ENCODE assay signal across 8 mouse cellular contexts in the genomic region with DNA sequence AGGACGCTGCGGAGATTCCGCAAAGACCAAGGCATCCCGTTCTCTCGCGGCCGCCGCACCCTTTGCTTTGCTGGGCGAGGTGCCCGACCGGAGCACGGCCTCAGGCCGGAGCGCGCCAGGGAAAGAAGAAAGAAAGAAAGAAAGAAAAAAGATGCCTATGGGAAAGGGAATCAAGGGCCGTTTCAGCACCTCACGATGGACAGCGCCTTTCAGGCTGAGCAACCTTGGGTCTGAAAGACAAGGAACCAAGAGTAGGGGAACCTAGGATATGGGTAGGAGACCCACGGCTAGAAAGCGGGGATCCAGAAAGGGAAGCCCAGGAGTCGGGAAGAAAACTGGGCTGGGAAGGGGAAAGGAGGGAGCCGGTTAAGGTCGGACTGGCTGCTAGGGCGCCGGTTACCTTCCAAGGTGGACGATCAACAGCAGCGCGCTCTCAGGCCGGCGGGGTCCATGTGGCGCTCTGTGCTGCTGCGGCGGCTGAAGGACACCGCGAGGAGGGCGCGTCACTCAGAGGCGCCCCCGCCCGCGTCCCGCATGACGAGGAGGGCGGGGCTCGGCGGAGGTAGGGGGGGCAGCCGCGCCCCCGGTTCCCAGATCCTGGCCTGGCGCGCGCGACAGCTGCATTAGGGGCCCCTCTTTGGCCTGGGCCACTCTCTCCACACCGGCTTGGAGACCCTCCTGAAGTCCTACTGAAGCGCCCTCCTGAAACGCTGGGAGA. TPM values are rescaled to one million over a fixed set of nuclear protein-coding genes. Genes with fewer than 3 reads are reported as not detected.
DNase-seq lines count a peak whose midpoint lies in the region; ATAC-seq and TF ChIP-seq lines count a peak whose summit lies in the region.

Gene Cplx1, minus strand, starts transcription at position 536 of the 718 bp plus-strand sequence.

- H3K9me3 ChIP-seq in forebrain, embryonic 16.5 days (ENCODE audit: control insufficient read depth, low read length) = no peaks in the 10 kb centered on the region
- H3K9me3 ChIP-seq in hindbrain, postnatal 0 days (ENCODE audit: low read length) = no peaks in the 10 kb centered on the region
- no peaks in the 10 kb centered on the region for H3K9me3 ChIP-seq in midbrain, embryonic 10.5 days (replicated peaks)

- peaks cover 10% of the 10 kb centered on the region for H3K4me1 ChIP-seq in forebrain, embryonic 16.5 days (replicated peaks; ENCODE audit: control insufficient read depth, insufficient read depth, low read length)
- peaks cover 6% of the 10 kb centered on the region; the same call in 1 of the 2 replicates for H3K4me1 ChIP-seq in hindbrain, postnatal 0 days (ENCODE audit: insufficient read depth, low read length)
- H3K4me1 ChIP-seq in midbrain, embryonic 10.5 days = peaks cover 16% of the 10 kb centered on the region

- H3K27me3 ChIP-seq in forebrain, embryonic 16.5 days (replicated peaks; ENCODE audit: control insufficient read depth, insufficient read depth, low read length) = peaks cover 7% of the 10 kb centered on the region; the same call in 1 of the 2 replicates
- H3K27me3 ChIP-seq in hindbrain, postnatal 0 days (ENCODE audit: insufficient read depth, low read length) = no peaks in the 10 kb centered on the region
- H3K27me3 ChIP-seq in midbrain, embryonic 10.5 days (ENCODE audit: low read depth, poor library complexity, severe bottlenecking) = peaks cover 44% of the 10 kb centered on the region
- no peaks in the 10 kb centered on the region for H3K27me3 ChIP-seq in splenic B cell, adult 2 months (ENCODE audit: control insufficient read depth, insufficient read depth, low read length, poor library complexity, severe bottlenecking)

- no peak for TF ChIP-seq CTCF in hindbrain, postnatal 0 days (IDR thresholded peaks at IDR 0.05; ENCODE audit: low read depth)

- peak within 1 kb of the TSS; percentile 84 for H3K4me2 ChIP-seq in forebrain, embryonic 16.5 days (ENCODE audit: low read length)
- peak within 1 kb of the TSS; percentile 78 for H3K4me2 ChIP-seq in hindbrain, postnatal 0 days (ENCODE audit: low read depth, low read length)

- under 1% methylated on average over 56 of the region's 56 CpGs for WGBS in forebrain, embryonic 16.5 days
- under 1% methylated on average over 54 of the region's 56 CpGs for WGBS in hindbrain, postnatal 0 days
- WGBS in midbrain, embryonic 10.5 days = under 1% methylated on average over 52 of the region's 56 CpGs

- ATAC-seq in forebrain, embryonic 16.5 days = peak; percentile 93
- peak; percentile 93 for ATAC-seq in hindbrain, postnatal 0 days

- peak; percentile 78 for DNase-seq in heart, adult 11 months
- DNase-seq in heart, adult 9 months (ENCODE audit: low spot score in 2 of 2) = no peak
- DNase-seq in cerebellum, adult 11-12 months = peak; percentile 85
- peak; percentile 88 for DNase-seq in hindbrain, postnatal 0 days (ENCODE audit: low spot score)
- peak; percentile 56 to 72 for DNase-seq in left cerebral cortex, adult 8-10 months (ENCODE audit: low spot score in 2 of 2)
- peak; percentile 70 for DNase-seq in midbrain, embryonic 10.5 days (ENCODE audit: low spot score)
- DNase-seq in splenic B cell, adult 2 months (ENCODE audit: low read depth, low spot score) = peak; percentile 10

- H3K4me3 ChIP-seq in forebrain, embryonic 16.5 days (replicated peaks; ENCODE audit: low read length) = peak within 1 kb of the TSS; percentile 65
- peak within 1 kb of the TSS; percentile 48 for H3K4me3 ChIP-seq in hindbrain, postnatal 0 days (ENCODE audit: low read length)
- H3K4me3 ChIP-seq in midbrain, embryonic 10.5 days = peak within 1 kb of the TSS; percentile 60

- peak within 1 kb of the TSS; percentile 82 for H3K9ac ChIP-seq in forebrain, embryonic 16.5 days (replicated peaks; ENCODE audit: low read depth, low read length)
- H3K9ac ChIP-seq in hindbrain, postnatal 0 days (replicated peaks; ENCODE audit: low read length) = peak within 1 kb of the TSS; percentile 72

- H3K27ac ChIP-seq in forebrain, embryonic 16.5 days (ENCODE audit: low read length) = peak within 1 kb of the TSS; percentile 24; the same call in 1 of the 2 replicates
- peak within 1 kb of the TSS; percentile 90 for H3K27ac ChIP-seq in hindbrain, postnatal 0 days
- H3K27ac ChIP-seq in midbrain, embryonic 10.5 days (replicated peaks) = no peak within 1 kb of the TSS

- H3K36me3 ChIP-seq in forebrain, embryonic 16.5 days (ENCODE audit: control insufficient read depth, insufficient read depth) = no peaks in the 10 kb centered on the region
- H3K36me3 ChIP-seq in hindbrain, postnatal 0 days (ENCODE audit: insufficient read depth, low read length) = 0 out of 2 replicates have a peak, but pooled peaks cover 5% of the 10 kb centered on the region
- no peaks in the 10 kb centered on the region for H3K36me3 ChIP-seq in midbrain, embryonic 10.5 days
- H3K36me3 ChIP-seq in splenic B cell, adult 2 months (ENCODE audit: control insufficient read depth, insufficient read depth, low read length, poor library complexity, severe bottlenecking) = no peaks in the 10 kb centered on the region

RNA-seq across cellular contexts. Expression of gene Cplx1, which starts in this region (rescaled TPM):
- polyA plus RNA-seq in forebrain, embryonic 16.5 days (2015; fragmentation: Nextera tagmentation; extraction: Ambion mirVana) = 108 and 112 TPM in 2 replicates
- total RNA-seq in hindbrain, postnatal 0 days (2014; rRNA removed) = 95.6 and 118 TPM in 2 replicates
- 257 and 267 TPM in 2 replicates for polyA plus RNA-seq in hindbrain, postnatal 0 days (2015; fragmentation: Nextera tagmentation; extraction: Ambion mirVana)
- total RNA-seq in left cerebral cortex, adult 8-10 months (2022) = 100 to 1,000 TPM; 724 to 785 (median 735) TPM
- 4.3 and 6.8 TPM in 2 replicates for polyA plus RNA-seq in midbrain, embryonic 10.5 days (2016; fragmentation: Nextera tagmentation; extraction: Ambion mirVana)

Comparison
In these comparisons a context has a peak if more than half of its experiments do, and no peak if none do; other contexts are left out.
1. RNA of gene Cplx1 (polyA plus RNA-seq): 257 to 267 TPM in hindbrain, postnatal 0 days and 108 to 112 TPM in forebrain, embryonic 16.5 days; 4.3 to 6.8 TPM in midbrain, embryonic 10.5 days; every median in the first group is over 10 times any median in the second.
2. DNase-seq: peak in heart, adult 11 months (single experiment), cerebellum, adult 11-12 months (single experiment), hindbrain, postnatal 0 days (single experiment), left cerebral cortex, adult 8-10 months (2 of 2), midbrain, embryonic 10.5 days (single experiment) and splenic B cell, adult 2 months (single experiment); none in heart, adult 9 months (0 of 2).
3. Peak in every context shown above with its lines, with median percentiles within 50 percentile points of each other: H3K4me3 ChIP-seq.